Mouse (Mus musculus) layer of hippocampus, adult 9-11 months (tissue): ENCODE results near the gene Gosr1.
"Not testable (repeated sequence)": the region's sequence is repeated elsewhere in the genome, so short reads cannot be mapped to it uniquely, and the experiment has no call there.

Source experiments
- DNase-seq: peaks from one replicate; pipeline ENCODE4 v3.0.0; 2022

The Gosr1 gene

GRCm38 (mm10) chr11:76763053-76763740 is at the start of gene Gosr1:
TSS of gene Gosr1 (minus strand) at chr11:76763579.
- DNase-seq, result peak; percentile 94

GRCm38 (mm10) chr11:76810706-76811495 is 47.5 kb upstream of the Gosr1 start:
- DNase-seq, result no peak

- peak; percentile 65 for DNase-seq
Observed at GRCm38 (mm10) chr11:76809450-76809849, 46.1 kb upstream of the Gosr1 start.

GRCm38 (mm10) chr11:76808550-76808949 is 45.2 kb upstream of the Gosr1 start:
- DNase-seq, result no peak

DNA sequence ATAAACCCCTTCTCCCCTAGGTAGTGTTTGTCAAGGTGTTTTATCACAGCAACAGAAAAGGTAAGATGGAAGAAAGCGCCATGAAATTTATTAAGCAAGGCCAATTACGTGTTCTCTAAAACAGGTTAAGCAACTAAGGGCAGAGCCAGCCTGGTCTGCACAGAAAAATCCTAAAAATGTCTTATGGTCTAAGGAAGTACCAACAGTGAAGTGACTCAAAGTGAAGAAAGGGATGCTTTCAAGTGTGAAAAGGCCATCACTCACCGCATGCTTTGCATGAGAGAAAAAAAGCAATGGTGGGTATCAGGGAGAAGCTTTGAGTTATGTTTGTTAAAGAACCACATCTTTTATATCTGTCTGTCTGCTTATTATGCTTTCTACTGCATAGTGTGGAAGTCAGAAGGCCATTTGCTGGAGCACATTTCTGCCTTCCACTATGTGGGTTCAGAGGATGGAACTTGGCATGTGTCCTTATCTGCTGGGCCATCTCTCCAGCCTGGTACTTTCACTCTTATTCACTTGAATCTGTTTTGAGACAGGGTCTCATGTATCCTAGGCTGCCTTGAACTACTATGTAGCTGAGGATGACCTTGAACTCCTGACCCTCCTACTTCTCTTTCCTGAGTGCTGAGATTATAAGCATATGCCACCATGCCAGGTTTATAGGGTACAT is 43.8 kb upstream of the Gosr1 start:
- DNase-seq, result no peak

DNA sequence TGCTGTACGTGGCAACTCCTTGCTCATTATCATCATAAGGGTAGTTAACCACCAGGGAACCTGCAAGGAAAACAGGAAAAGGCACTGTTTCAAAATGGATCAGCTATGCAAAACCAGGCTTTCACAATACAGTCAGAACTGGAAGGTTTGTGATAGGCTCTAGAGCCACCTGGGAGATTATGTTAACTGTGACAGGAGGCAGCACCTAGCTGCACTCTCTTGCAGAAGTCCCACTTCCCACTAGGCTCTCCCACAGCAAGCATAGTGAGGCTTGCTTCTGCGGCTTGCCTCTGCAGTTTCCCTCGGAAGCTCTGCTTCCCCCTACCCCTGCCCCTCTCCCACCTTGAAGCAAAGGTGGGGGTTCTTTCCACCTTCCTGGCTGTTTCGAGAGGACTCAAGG is 42.6 kb upstream of the Gosr1 start:
- DNase-seq, result no peak

- not testable (repeated sequence) for DNase-seq
Observed at GRCm38 (mm10) chr11:76805072-76805471, 41.7 kb upstream of the Gosr1 start.

DNA sequence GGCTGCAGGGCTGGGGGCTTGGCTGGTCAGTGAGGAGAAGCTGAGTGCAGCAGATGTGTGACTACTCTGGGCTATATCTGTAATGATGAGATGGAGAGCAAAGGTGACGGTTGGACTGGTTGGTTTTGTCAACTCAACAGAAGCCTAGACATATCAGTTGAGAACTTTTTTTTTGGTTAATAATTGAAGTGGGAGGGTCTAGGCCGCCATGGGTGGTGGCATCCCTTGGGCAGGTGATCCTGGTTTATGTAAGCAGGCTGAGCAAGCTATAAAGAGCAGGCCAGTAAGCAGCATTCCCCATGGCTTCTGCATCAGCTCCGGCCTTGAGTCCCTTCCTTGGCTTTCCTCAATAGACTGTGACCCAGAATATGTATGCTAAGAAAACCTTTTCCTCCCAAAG is 39.9 kb upstream of the Gosr1 start:
- DNase-seq, result no peak

GRCm38 (mm10) chr11:76797236-76797635 is 33.9 kb upstream of the Gosr1 start:
- no peak for DNase-seq

- DNase-seq, result no peak
Observed at GRCm38 (mm10) chr11:76795326-76795725, 31.9 kb upstream of the Gosr1 start.

DNA sequence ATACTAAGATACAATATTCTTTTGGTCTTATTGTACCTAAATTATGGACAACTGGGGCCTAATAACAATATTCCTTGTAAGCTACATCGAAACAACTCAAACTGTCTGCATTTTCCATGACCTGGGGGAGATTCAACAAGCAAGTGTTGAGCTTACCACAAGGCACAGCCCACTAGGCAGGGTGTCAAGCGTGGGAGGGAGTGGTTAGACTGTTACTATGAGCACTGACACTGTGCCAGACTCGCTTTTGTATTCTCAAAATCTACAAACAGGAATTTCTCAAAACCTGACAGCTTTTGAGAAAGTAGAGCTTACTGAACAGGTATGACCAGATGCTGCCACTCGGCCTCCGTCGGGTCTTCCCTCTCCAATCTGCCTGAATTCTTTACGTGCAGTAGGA is 28.0 kb upstream of the Gosr1 start:
- DNase-seq, result peak; percentile 66

DNA sequence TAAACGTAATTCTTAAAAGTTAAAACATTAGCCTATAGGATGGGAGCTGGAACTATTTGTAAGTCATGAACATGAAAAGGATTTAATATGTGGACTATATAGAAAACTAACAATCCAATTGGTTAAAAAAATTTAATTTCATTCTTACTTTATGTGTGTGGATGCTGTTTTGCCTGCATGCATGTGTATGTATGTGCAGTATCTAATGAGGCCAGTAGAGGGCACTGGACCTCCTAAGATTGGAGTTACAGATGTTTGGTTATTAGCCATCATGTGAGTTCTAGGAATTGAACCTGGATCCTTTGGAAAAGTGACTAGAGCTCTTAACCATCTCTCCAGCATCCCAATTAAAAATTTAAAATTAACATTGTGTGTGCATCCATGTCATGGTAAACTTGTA is 25.9 kb upstream of the Gosr1 start:
- DNase-seq, result peak; percentile 25

GRCm38 (mm10) chr11:76775533-76775932 is 12.2 kb upstream of the Gosr1 start:
- no peak for DNase-seq

DNA sequence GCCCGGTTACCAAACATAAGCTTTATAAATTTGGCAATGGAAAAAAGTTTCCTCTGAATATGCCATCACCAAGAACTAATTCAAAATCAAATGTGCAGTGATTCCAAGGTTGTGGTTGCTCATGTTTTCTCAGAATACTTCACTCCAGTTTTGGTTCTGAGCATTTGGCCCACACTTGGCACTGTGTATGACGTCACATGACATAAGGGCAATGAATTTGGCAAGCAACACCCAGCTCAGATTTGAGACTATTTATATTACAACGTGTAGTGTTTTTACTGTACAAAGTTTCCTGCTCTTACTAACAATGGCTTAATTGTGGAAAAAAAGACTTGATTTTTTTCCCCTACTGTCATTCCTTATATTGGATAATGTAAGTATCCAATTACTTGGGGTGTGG is 10.4 kb upstream of the Gosr1 start:
- DNase-seq, result no peak

- no peak for DNase-seq
Observed at GRCm38 (mm10) chr11:76770566-76770965, 7.2 kb upstream of the Gosr1 start.

- DNase-seq, result no peak
Observed at GRCm38 (mm10) chr11:76763741-76764122, 353 bp upstream of the Gosr1 start.

DNA sequence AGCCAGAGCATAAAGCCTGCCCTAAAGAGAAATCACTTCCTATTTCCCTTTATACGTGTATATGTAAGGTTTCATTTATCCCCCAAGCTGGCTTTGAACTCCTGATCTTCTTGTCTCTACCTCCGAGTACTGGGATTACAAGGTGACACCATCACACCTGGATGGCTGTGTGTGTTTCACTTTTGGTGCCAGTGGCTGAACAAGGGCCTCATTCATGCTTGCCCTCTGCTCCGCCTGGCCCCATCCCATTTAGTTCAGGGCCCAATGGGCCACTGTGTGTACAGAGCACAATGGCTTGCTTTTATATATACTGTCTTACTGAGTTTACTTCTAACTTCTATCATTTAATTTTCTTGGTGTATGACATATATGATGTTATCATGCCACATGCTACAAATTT is 11.1 kb downstream of the Gosr1 start:
- peak; percentile 26 for DNase-seq

DNA sequence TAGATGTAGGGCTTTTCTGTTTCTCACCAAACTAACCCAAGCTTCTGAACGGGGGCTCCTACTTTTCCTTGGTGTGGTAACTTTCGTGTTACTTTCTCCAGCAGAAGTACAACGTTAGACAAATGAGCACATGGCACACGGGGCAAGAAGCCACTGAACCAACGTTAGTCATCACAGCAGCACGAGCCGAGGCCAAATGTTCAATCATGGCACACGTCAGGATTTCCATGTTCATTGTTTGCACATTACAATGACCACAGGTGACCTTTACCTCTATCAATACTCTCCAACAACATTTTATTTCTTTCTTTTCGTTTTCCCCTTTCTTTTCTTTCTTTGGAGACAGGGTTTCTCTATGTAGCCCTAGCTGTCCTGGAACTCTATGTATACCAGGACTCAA is 14.6 kb downstream of the Gosr1 start:
- no peak for DNase-seq

DNA sequence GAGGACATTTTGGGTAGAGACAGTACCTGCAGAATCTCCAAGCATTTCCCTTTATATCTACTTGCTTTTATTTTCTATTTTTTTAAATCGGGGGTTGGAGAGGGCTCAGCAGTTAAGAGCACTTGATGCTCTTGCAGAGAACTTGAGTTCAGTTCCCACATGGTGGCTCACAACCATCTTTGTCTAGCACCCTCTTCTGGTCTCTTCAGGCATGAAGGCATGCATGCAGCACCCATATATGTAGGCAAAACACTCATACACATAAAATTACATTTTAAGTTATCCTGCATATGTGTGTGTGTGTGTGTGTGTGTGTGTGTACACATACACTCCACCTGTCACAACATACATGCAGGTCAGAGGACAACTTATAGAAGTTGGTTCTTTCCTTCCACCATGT is 17.5 kb downstream of the Gosr1 start:
- DNase-seq, result no peak

GRCm38 (mm10) chr11:76744550-76744949 is 18.8 kb downstream of the Gosr1 start:
- peak; percentile 56 for DNase-seq

GRCm38 (mm10) chr11:76742511-76742910 is 20.9 kb downstream of the Gosr1 start:
- DNase-seq, result no peak

DNA sequence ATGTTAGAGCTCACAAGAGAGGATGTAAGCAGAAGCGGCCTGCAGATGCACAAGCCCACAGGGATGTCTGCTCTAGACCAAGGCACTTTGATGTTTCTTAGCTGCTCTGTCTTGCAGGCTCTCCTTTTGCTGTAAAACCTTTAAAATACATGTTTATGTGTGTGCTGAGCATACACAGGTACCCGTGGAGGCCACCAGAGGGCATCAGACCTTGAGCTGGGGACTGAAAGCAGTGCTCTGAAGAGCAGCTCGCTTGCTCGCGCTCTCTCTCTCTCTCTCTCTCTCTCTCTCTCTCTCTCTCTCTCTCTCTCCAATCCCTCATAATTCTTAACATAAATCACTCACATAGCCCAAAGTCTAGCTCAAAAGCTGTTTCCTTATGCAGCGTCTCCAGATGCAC is 24.3 kb downstream of the Gosr1 start:
- DNase-seq, result no peak

- DNase-seq, result no peak
Observed at GRCm38 (mm10) chr11:76735753-76736324, 27.5 kb downstream of the Gosr1 start.

DNA sequence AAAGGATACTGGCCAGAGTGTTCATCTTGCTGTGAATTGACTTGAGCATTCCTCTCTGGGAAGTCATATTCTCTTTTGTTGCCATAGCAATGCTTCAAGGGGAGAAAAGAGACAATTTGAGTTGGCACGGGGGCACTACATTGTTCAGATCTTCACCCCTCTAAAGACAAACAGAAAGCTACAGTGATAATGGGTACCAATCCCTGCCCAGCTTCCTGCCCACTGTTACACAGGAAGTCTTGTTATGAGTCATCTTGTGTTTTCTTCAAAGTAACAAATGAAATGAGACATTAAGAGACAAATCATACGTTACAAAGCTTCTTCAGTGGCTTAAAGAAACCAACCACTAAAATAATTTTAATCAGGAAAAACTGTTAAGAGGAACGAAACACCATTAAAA is 28.8 kb downstream of the Gosr1 start:
- DNase-seq, result no peak
